Mouse (Mus musculus) liver, adult 2 months (tissue): ENCODE measurements around the gene Ttc7.

ENCODE experiments used
- CTCF ChIP-seq: fragments of 200-500 bp; IDR thresholded peaks from 2 replicates; pipeline ENCODE4 v1.5.1; 2011; ENCODE audit warnings: low read depth, low read length, control low read depth
- POLR2A ChIP-seq: fragments of 200-500 bp; IDR thresholded peaks from 2 replicates; pipeline ENCODE4 v1.6.1; 2011; ENCODE audit warnings: low read length, control low read depth; ENCODE audit not compliant: insufficient read depth; ENCODE audit errors: extremely low read depth

DNA sequence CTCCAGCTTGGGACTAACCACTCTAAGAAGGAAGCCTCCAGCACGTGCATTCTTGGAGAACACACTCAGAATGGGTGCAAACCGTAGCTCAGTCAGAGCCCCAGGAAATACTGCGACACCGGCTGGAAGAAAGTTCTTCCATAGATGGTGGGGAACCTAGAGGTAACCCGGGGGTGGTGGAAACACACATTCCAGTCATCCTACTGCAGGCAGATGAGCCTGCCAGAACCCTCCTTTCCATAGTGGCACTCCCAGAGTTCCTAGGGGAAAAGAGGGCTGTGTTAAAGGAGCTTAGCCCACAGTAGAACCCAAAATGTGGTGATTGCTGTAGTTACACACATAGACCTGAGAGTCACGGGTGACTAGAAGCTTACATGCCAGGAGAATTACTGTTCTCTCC is 50.2 kb downstream of the Ttc7 start:
- TF ChIP-seq CTCF (no peak), POLR2A (no peak)
